Mouse (Mus musculus): Measurements from ENCODE around the gene Klhl35. TPM values are rescaled to one million over a fixed set of nuclear protein-coding genes. Genes with fewer than 3 reads are reported as not detected.

Gene Klhl35
- total RNA-seq, 1 experiment from 2014 or later = not detected

- no peak for ATAC-seq (replicated peaks; ENCODE audit: low read depth, poor library complexity, severe bottlenecking)
Observed at GRCm38 (mm10) chr7:99449751-99450150, 16.1 kb upstream of the Klhl35 start.

GRCm38 (mm10) chr7:99450703-99451102 lies 15.1 kb upstream of the Klhl35 start:
- ATAC-seq (replicated peaks; ENCODE audit: low read depth, poor library complexity, severe bottlenecking) = peak; percentile 69

GRCm38 (mm10) chr7:99452859-99453258 lies 12.9 kb upstream of the Klhl35 start:
- ATAC-seq (replicated peaks; ENCODE audit: low read depth, poor library complexity, severe bottlenecking) = no peak

- ATAC-seq (replicated peaks; ENCODE audit: low read depth, poor library complexity, severe bottlenecking) = no peak
Observed at GRCm38 (mm10) chr7:99454044-99454443, 11.8 kb upstream of the Klhl35 start.

GRCm38 (mm10) chr7:99458849-99459248 lies 7.0 kb upstream of the Klhl35 start:
- ATAC-seq (replicated peaks; ENCODE audit: low read depth, poor library complexity, severe bottlenecking) = no peak

GRCm38 (mm10) chr7:99459888-99460652 lies 5.7 kb upstream of the Klhl35 start:
- ATAC-seq (replicated peaks; ENCODE audit: low read depth, poor library complexity, severe bottlenecking) = no peak

GRCm38 (mm10) chr7:99463120-99463519 lies 2.7 kb upstream of the Klhl35 start:
- no peak for ATAC-seq (replicated peaks; ENCODE audit: low read depth, poor library complexity, severe bottlenecking)

GRCm38 (mm10) chr7:99467916-99468282 lies 2.1 kb downstream of the Klhl35 start:
- peak; percentile 57 for ATAC-seq (replicated peaks; ENCODE audit: low read depth, poor library complexity, severe bottlenecking)

GRCm38 (mm10) chr7:99468283-99469132 lies 2.7 kb downstream of the Klhl35 start:
- ATAC-seq (replicated peaks; ENCODE audit: low read depth, poor library complexity, severe bottlenecking) = peak; percentile 52

- peak; percentile 42 for ATAC-seq (replicated peaks; ENCODE audit: low read depth, poor library complexity, severe bottlenecking)
Observed at GRCm38 (mm10) chr7:99469680-99470405, 4.0 kb downstream of the Klhl35 start.

- no peak for ATAC-seq (replicated peaks; ENCODE audit: low read depth, poor library complexity, severe bottlenecking)
Observed at GRCm38 (mm10) chr7:99471578-99471977, 5.8 kb downstream of the Klhl35 start.

GRCm38 (mm10) chr7:99473638-99474407 lies 8.0 kb downstream of the Klhl35 start:
- no peak for ATAC-seq (replicated peaks; ENCODE audit: low read depth, poor library complexity, severe bottlenecking)

- peak; percentile 31 for ATAC-seq (replicated peaks; ENCODE audit: low read depth, poor library complexity, severe bottlenecking)
Observed at GRCm38 (mm10) chr7:99474836-99475561, 9.2 kb downstream of the Klhl35 start.

- ATAC-seq (replicated peaks; ENCODE audit: low read depth, poor library complexity, severe bottlenecking) = no peak
Observed at GRCm38 (mm10) chr7:99475562-99475911, 9.7 kb downstream of the Klhl35 start.

GRCm38 (mm10) chr7:99476558-99477114 lies 10.8 kb downstream of the Klhl35 start:
- no peak for ATAC-seq (replicated peaks; ENCODE audit: low read depth, poor library complexity, severe bottlenecking)

GRCm38 (mm10) chr7:99477235-99477634 lies 11.4 kb downstream of the Klhl35 start:
- no peak for ATAC-seq (replicated peaks; ENCODE audit: low read depth, poor library complexity, severe bottlenecking)

GRCm38 (mm10) chr7:99482637-99483036 lies 16.8 kb downstream of the Klhl35 start:
- no peak for ATAC-seq (replicated peaks; ENCODE audit: low read depth, poor library complexity, severe bottlenecking)

GRCm38 (mm10) chr7:99483271-99483923 lies 17.6 kb downstream of the Klhl35 start, which contains the start of gene Rps3:
TSS of gene Rps3 (minus strand) at chr7:99483738.
- peak; percentile 95 for ATAC-seq (replicated peaks; ENCODE audit: low read depth, poor library complexity, severe bottlenecking)
